Mouse (Mus musculus): ENCODE data around the gene 4930467E23Rik.
"Not testable (repeated sequence)": the region's sequence is repeated elsewhere in the genome, so short reads cannot be mapped to it uniquely, and the experiment has no call there.

4930467E23Rik gene

DNA sequence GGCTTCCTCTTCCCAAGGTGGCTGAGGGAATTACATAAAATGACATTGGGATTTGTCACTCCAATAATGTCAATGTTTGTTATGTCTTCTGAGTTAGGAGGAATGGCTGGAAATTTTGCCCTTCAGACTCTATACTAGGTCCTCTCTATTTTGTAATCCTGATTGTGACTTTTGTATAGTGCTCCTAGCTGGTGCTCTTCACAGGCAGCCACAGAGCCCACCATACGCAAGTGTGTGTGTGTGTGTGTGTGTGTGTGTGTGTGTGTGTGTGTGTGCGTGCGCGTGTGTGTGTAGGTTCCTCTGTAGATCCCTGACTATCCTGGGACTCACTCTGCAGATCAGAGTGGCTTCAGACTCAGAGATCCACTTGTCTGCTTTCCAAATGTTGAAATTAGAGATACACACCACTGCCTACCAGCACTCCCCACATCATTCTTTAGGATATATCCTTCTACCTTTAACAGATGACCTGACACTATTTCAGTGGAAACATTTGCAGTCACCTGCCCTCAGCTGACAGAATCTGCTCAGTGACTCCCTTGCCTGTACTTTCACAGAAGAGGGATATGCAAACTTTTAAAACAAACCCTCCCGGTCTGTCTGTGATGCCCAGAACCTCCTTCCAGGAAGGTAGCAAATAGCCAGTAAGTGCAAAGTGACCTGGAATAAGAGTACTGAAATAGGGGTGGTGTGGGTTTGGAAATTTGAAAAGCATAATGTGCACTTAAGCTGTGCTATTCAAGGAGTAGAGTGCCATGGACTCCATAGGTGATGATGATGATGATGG, 52.1 kb downstream of the 4930467E23Rik start:
- not testable (repeated sequence) for DNase-seq (ENCODE audit: low spot score)

DNA sequence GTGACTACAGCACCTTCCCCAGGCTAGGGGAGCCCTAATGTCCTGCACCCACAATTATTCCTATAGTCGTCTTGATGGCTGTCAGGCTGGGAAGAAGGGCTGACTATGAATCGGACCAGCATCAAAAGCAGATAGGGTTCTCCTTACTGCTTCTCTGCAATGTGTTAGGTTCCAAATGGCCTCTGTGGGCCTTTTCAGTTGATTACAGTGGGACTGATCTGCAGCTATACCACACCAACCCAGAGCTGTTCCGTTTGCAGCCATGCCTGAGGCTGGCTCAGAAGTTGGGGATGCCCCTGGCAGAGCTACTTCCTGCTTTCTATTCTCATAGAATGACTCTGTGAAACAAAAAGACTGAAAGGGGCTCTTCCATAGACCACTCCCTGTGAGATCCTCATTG, 53.4 kb downstream of the 4930467E23Rik start:
- not testable (repeated sequence) for DNase-seq (ENCODE audit: low spot score)

GRCm38 (mm10) chr8:19783860-19784259, 54.5 kb downstream of the 4930467E23Rik start:
- not testable (repeated sequence) for DNase-seq (ENCODE audit: low spot score)

GRCm38 (mm10) chr8:19784554-19785364, 55.4 kb downstream of the 4930467E23Rik start:
- DNase-seq (ENCODE audit: low spot score), result peak; percentile 99

DNA sequence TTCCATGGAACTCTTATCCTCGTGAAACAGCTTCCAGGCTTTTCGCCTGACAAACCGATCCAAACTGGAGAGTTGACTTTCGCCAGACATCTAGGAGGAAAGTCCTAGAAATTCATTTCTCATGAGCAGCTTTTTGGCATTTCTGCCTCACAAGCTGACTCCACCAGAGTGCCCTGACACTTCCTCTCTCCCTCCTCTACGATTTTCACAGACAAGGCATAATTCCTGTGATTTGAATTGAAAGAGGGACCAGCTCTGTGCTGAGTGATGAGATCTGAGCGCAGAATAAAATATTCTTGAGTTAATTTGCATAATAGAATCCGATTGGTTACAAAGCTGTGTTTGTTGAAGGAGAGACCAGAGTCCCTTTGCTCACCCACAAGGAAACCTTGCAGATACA, 63.3 kb downstream of the 4930467E23Rik start:
- DNase-seq (ENCODE audit: low spot score), result not testable (repeated sequence)

Data from urinary bladder, postnatal 25 days (tissue).